Mouse (Mus musculus): Measurements from ENCODE around the gene Ttn.

- no peak for TF ChIP-seq POLR2A (IDR thresholded peaks at IDR 0.05; ENCODE audit: extremely low read depth, insufficient read depth, low read length)
- TF ChIP-seq CTCF (IDR thresholded peaks at IDR 0.05; ENCODE audit: extremely low read depth, insufficient read depth, low read length) = no peak
Observed at GRCm38 (mm10) chr2:76805191-76805892, 177.0 kb downstream of the Ttn start.

Measured in cortical plate, adult 2 months (tissue).